Mouse (Mus musculus) liver, embryonic 15.5 days (tissue): ENCODE measurements around the gene Olfr902. TPM values are rescaled to one million over a fixed set of nuclear protein-coding genes. Genes with fewer than 3 reads are reported as not detected.
"Not testable (repeated sequence)": the region's sequence is repeated elsewhere in the genome, so short reads cannot be mapped to it uniquely, and the experiment has no call there.

Experiments
- ATAC-seq: fragments of 200-750 bp; cut with Nextera tagmentation; 2 replicates; pipeline ENCODE4 v1.8.0; 2017; ENCODE audit warnings: moderate number of reproducible peaks, mild to moderate bottlenecking, moderate library complexity; ENCODE audit not compliant: insufficient read depth
- H3K27ac ChIP-seq: fragments of 300-500 bp; sonication (generic); replicated peaks from 2 replicates; pipeline ENCODE4 v1.5.1; 2015; ENCODE audit warnings: mild to moderate bottlenecking, inconsistent platforms
- H3K27me3 ChIP-seq: fragments of 300-500 bp; sonication (generic); 2 replicates; pipeline ENCODE4 v1.6.1; 2015; ENCODE audit warnings: mild to moderate bottlenecking, inconsistent platforms
- H3K36me3 ChIP-seq: fragments of 300-500 bp; sonication (generic); replicated peaks from 2 replicates; pipeline ENCODE4 v1.6.1; 2015; ENCODE audit warnings: moderate library complexity, mild to moderate bottlenecking, inconsistent platforms
- H3K4me1 ChIP-seq: fragments of 300-500 bp; sonication (generic); replicated peaks from 2 replicates; pipeline ENCODE4 v1.6.1; 2015; ENCODE audit warnings: inconsistent platforms
- H3K4me2 ChIP-seq: fragments of 300-500 bp; sonication (generic); 2 replicates; pipeline ENCODE4 v1.6.1; 2015; ENCODE audit warnings: moderate library complexity, mild to moderate bottlenecking, inconsistent platforms
- H3K4me3 ChIP-seq: fragments of 300-500 bp; sonication (generic); replicated peaks from 2 replicates; pipeline ENCODE4 v1.5.1; 2015; ENCODE audit warnings: mild to moderate bottlenecking, inconsistent platforms
- H3K9ac ChIP-seq: fragments of 300-500 bp; sonication (generic); 2 replicates; pipeline ENCODE4 v1.6.1; 2015; ENCODE audit warnings: moderate library complexity, mild to moderate bottlenecking, inconsistent platforms
- H3K9me3 ChIP-seq: fragments of 300-500 bp; sonication (generic); replicated peaks from 2 replicates; pipeline ENCODE4 v1.6.1; 2016; ENCODE audit warnings: inconsistent platforms
- WGBS: fragments of 180-500 bp; shearing (Covaris S2); methylation state at CpG from one replicate; pipeline ENCODE4 v1.1.7; 2015; ENCODE audit warnings: mixed read lengths; ENCODE audit not compliant: insufficient replicate concordance; 5-methylcytosine and 5-hydroxymethylcytosine counted together
- polyA plus RNA-seq: library from polyadenylated mRNA; unstranded; fragments of >200 nt; fragmentation: Nextera tagmentation; extraction: Ambion mirVana; gene quantifications from 2 replicates; pipeline ENCODE4 v1.2.1, GENCODE M21; 2015

Gene Olfr902
- not detected in 2 replicates for polyA plus RNA-seq

GRCm38 (mm10) chr9:38447352-38447751, at the start of gene Olfr902:
Olfr902 (plus strand) TSS chr9:38447652.
- no peak within 1 kb of the TSS for H3K4me2 ChIP-seq
- no peaks in the 10 kb centered on the region for H3K4me1 ChIP-seq
- ATAC-seq = no peak
- no peak within 1 kb of the TSS for H3K9ac ChIP-seq
- 69% methylated on average over 5 of the region's 5 CpGs for WGBS
- H3K27ac ChIP-seq = no peak within 1 kb of the TSS
- H3K9me3 ChIP-seq = no peaks in the 10 kb centered on the region
- H3K27me3 ChIP-seq = no peaks in the 10 kb centered on the region
- no peak within 1 kb of the TSS for H3K4me3 ChIP-seq
- no peaks in the 10 kb centered on the region for H3K36me3 ChIP-seq

GRCm38 (mm10) chr9:38401398-38401797, 46.1 kb upstream of the Olfr902 start, which contains the start of gene Olfr147:
Olfr147 (plus strand) TSS chr9:38401698.
- H3K27ac ChIP-seq = no peak within 1 kb of the TSS
- no peak for ATAC-seq
- no peak within 1 kb of the TSS for H3K9ac ChIP-seq
- 61% methylated on average over 1 of the region's 1 CpGs for WGBS
- no peak within 1 kb of the TSS for H3K4me2 ChIP-seq
- no peaks in the 10 kb centered on the region for H3K27me3 ChIP-seq
- H3K4me3 ChIP-seq = no peak within 1 kb of the TSS
- no peaks in the 10 kb centered on the region for H3K4me1 ChIP-seq
- no peaks in the 10 kb centered on the region for H3K36me3 ChIP-seq
- H3K9me3 ChIP-seq = no peaks in the 10 kb centered on the region

- H3K9ac ChIP-seq, H3K4me3 ChIP-seq, H3K4me1 ChIP-seq, H3K36me3 ChIP-seq, H3K9me3 ChIP-seq, H3K27ac ChIP-seq, H3K27me3 ChIP-seq, ATAC-seq, H3K4me2 ChIP-seq: not testable (repeated sequence)
- 63% methylated on average over 3 of the region's 3 CpGs for WGBS
Observed at GRCm38 (mm10) chr9:38407502-38407901, 40.0 kb upstream of the Olfr902 start.

DNA sequence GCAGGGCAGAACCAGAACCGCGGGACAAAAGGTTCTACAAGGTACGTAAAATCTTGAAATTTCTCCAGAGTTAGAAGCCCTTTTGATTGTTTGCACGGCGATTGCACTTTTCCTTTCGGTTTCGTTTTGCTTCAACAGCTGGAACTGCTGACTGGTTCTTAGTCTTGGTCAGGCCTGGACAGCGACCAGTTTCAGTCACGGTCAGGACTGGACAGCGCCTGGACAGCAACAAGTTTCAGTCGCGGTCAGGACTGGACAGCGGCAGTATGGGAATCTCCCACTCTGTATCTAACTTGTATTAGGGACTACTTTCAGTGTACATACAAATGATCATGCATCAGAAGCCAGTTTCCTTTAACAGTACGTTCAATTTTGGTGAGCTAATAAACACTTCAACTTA, 34.0 kb upstream of the Olfr902 start:
- WGBS = 82% methylated on average over 14 of the region's 14 CpGs
- not testable (repeated sequence) for H3K4me2 ChIP-seq, ATAC-seq, H3K9ac ChIP-seq, H3K36me3 ChIP-seq, H3K4me1 ChIP-seq, H3K4me3 ChIP-seq, H3K9me3 ChIP-seq, H3K27ac ChIP-seq, H3K27me3 ChIP-seq

GRCm38 (mm10) chr9:38423801-38424200, 23.7 kb upstream of the Olfr902 start:
- H3K36me3 ChIP-seq = no peaks in the 10 kb centered on the region
- no peak overlapping the region for H3K9ac ChIP-seq
- no peaks in the 10 kb centered on the region for H3K9me3 ChIP-seq
- H3K27ac ChIP-seq = no peak overlapping the region
- ATAC-seq = no peak
- no peak overlapping the region for H3K4me2 ChIP-seq
- no peak overlapping the region for H3K4me3 ChIP-seq
- no peaks in the 10 kb centered on the region for H3K4me1 ChIP-seq
- no peaks in the 10 kb centered on the region for H3K27me3 ChIP-seq

- WGBS = 26% methylated on average over 1 of the region's 1 CpGs
- ATAC-seq = no peak
- H3K9me3 ChIP-seq = no peaks in the 10 kb centered on the region
- H3K27ac ChIP-seq = no peak overlapping the region
- no peak overlapping the region for H3K4me3 ChIP-seq
- H3K27me3 ChIP-seq = no peaks in the 10 kb centered on the region
- no peak overlapping the region for H3K9ac ChIP-seq
- H3K36me3 ChIP-seq = no peaks in the 10 kb centered on the region
- H3K4me2 ChIP-seq = no peak overlapping the region
- H3K4me1 ChIP-seq = no peaks in the 10 kb centered on the region
Observed at GRCm38 (mm10) chr9:38427026-38427425, 20.4 kb upstream of the Olfr902 start.

- Histone ChIP-seq H3K4me1 (no peaks in the 10 kb centered on the region), H3K4me2 (no peak within 1 kb of the TSS), H3K9me3 (no peaks in the 10 kb centered on the region), H3K27me3 (no peaks in the 10 kb centered on the region), H3K4me3 (no peak within 1 kb of the TSS), H3K27ac (no peak within 1 kb of the TSS), H3K36me3 (no peaks in the 10 kb centered on the region), H3K9ac (no peak within 1 kb of the TSS)
- 60% methylated on average over 1 of the region's 1 CpGs for WGBS
- no peak for ATAC-seq
Observed at GRCm38 (mm10) chr9:38429155-38429554, 18.3 kb upstream of the Olfr902 start, which contains the start of gene Olfr901. Olfr901 (plus strand) TSS chr9:38429455.

DNA sequence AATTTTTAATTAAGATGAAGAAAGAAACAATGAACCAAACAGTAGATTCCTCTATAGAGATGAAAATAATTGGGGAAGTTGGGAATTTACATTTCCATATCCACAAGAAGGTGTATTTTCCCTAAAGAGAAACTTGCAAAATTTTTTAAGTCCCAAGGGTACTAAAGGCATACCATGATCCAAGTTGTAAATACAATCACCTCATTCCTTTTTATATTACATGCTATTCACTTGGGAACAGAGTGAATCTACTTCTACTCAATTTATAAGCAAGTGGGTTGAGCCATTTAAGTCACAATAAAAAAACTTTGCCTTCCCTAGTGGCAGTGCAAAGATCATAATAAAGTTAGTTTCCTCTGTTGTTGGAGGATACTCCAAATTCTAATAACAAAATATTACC, 15.4 kb downstream of the Olfr902 start, which contains the start of gene Olfr904:
Olfr904 (plus strand) TSS at position 301 of the 400 bp plus-strand sequence.
- Histone ChIP-seq H3K27me3 (no peaks in the 10 kb centered on the region), H3K9me3 (no peaks in the 10 kb centered on the region), H3K4me1 (no peaks in the 10 kb centered on the region), H3K27ac (no peak within 1 kb of the TSS), H3K4me3 (no peak within 1 kb of the TSS), H3K4me2 (no peak within 1 kb of the TSS), H3K9ac (no peak within 1 kb of the TSS), H3K36me3 (no peaks in the 10 kb centered on the region)
- no peak for ATAC-seq

GRCm38 (mm10) chr9:38470807-38471206, 23.4 kb downstream of the Olfr902 start, which contains the start of gene Olfr905:
Olfr905 (plus strand) TSS chr9:38471107.
- no peak within 1 kb of the TSS for H3K27ac ChIP-seq
- ATAC-seq = no peak

DNA sequence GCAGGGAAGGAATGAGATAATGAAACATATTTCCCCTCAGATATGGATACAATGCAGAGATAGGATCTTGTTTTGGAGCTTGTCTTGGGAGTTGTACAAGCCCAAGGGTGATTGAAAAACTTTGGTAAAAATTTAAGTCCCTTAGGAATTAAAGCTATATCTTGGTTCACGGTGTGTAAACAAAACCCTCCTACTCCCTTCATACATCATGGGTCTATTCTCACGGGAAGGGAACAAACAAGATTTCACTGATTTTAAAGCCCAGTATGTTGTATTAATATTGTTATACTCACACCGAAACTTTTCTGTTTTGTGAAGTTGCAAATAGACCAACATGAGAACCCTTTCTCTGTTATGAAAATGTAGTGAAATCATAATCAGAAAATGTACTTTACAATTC, 39.3 kb downstream of the Olfr902 start, which contains the start of gene Olfr906:
Olfr906 (plus strand) TSS at position 301 of the 400 bp plus-strand sequence.
- Histone ChIP-seq H3K4me2 (no peak within 1 kb of the TSS), H3K4me3 (no peak within 1 kb of the TSS), H3K36me3 (no peaks in the 10 kb centered on the region), H3K27me3 (no peaks in the 10 kb centered on the region), H3K4me1 (no peaks in the 10 kb centered on the region), H3K9me3 (no peaks in the 10 kb centered on the region), H3K9ac (no peak within 1 kb of the TSS), H3K27ac (no peak within 1 kb of the TSS)
- WGBS = 47% methylated on average over 3 of the region's 3 CpGs
- ATAC-seq = no peak

More at GRCm38 (mm10) chr9:38470807-38471206, 23.4 kb downstream of the Olfr902 start, which contains the start of gene Olfr905:
- no peak within 1 kb of the TSS for H3K4me2 ChIP-seq
- no peaks in the 10 kb centered on the region for H3K36me3 ChIP-seq
- no peaks in the 10 kb centered on the region for H3K27me3 ChIP-seq
- no peak within 1 kb of the TSS for H3K4me3 ChIP-seq
- H3K4me1 ChIP-seq = no peaks in the 10 kb centered on the region
- H3K9me3 ChIP-seq = no peaks in the 10 kb centered on the region
- H3K9ac ChIP-seq = no peak within 1 kb of the TSS

DNA sequence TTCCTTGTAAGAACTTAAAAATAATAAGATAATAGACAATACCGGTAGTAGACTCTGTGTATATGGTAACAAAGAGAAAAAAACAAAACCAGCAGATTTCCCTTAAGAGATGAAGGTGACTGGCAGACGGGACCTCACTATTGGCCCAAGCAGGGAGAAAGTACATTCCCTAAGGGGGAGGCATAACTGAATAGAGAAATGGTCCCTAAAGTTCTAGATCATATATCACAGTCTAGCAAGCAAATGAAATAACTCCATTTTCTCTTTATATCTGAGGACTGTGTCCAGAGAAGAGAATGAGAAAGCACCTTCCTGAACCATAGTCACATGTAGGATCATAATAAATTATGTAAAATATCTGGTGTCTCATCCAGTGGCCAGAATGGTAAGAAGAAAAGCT, 48.0 kb downstream of the Olfr902 start, which contains the start of gene Olfr907:
Olfr907 (plus strand) TSS at position 301 of the 400 bp plus-strand sequence.
- no peaks in the 10 kb centered on the region for H3K9me3 ChIP-seq
- no peak for ATAC-seq
- no peaks in the 10 kb centered on the region for H3K4me1 ChIP-seq
- no peaks in the 10 kb centered on the region for H3K36me3 ChIP-seq
- 61% methylated on average over 2 of the region's 2 CpGs for WGBS
- H3K9ac ChIP-seq = no peak within 1 kb of the TSS
- H3K27me3 ChIP-seq = no peaks in the 10 kb centered on the region
- H3K27ac ChIP-seq = no peak within 1 kb of the TSS
- no peak within 1 kb of the TSS for H3K4me2 ChIP-seq
- H3K4me3 ChIP-seq = no peak within 1 kb of the TSS
